In genomic region chr14:29937466-29937865, GRCm38 (mm10) we compare ENCODE assay signal across 11 mouse cellular contexts. TPM values are rescaled to one million over a fixed set of nuclear protein-coding genes. Genes with fewer than 3 reads are reported as not detected.
DNase-seq lines count a peak whose midpoint lies in the region; ATAC-seq and TF ChIP-seq lines count a peak whose summit lies in the region.
"Had no signal": no experiment of that assay in that cellular context is flagged by ENCODE, and none has a peak within 500 bp of the region (broad histone marks: within the 10 kb centered on the region; RNA-seq: fewer than 3 reads in every experiment).

No protein-coding gene starts in this region.

- ATAC-seq in forebrain, embryonic 16.5 days: peak; percentile 69
- no peak for ATAC-seq in forebrain, embryonic 13.5 days

- H3K4me3 ChIP-seq in forebrain, embryonic 16.5 days (replicated peaks; ENCODE audit: low read length): no peak overlapping the region
- H3K4me3 ChIP-seq in forebrain, embryonic 13.5 days: no peak overlapping the region
- H3K4me3 ChIP-seq: limb, embryonic 15.5 days had no signal

- no peak for TF ChIP-seq POLR2A in brain, embryonic 14.5 days (IDR thresholded peaks at IDR 0.05; ENCODE audit: borderline replicate concordance, extremely low read depth, insufficient read depth, insufficient read length, poor library complexity, severe bottlenecking)

- H3K9me3 ChIP-seq in forebrain, embryonic 16.5 days (ENCODE audit: control insufficient read depth, low read length): no peaks in the 10 kb centered on the region
- no peaks in the 10 kb centered on the region for H3K9me3 ChIP-seq in forebrain, embryonic 13.5 days (replicated peaks)
- H3K9me3 ChIP-seq: limb, embryonic 15.5 days had no signal

- no peak overlapping the region for H3K27ac ChIP-seq in forebrain, embryonic 16.5 days (ENCODE audit: low read length)
- H3K27ac ChIP-seq in forebrain, embryonic 13.5 days: no peak overlapping the region
- H3K27ac ChIP-seq: limb, embryonic 15.5 days had no signal

- H3K27me3 ChIP-seq in forebrain, embryonic 16.5 days (replicated peaks; ENCODE audit: control insufficient read depth, insufficient read depth, low read length): no peaks in the 10 kb centered on the region
- H3K27me3 ChIP-seq in forebrain, embryonic 13.5 days: peaks cover 2% of the 10 kb centered on the region; the same call in 1 of the 2 replicates

- H3K9ac ChIP-seq in forebrain, embryonic 16.5 days (replicated peaks; ENCODE audit: low read depth, low read length): no peak overlapping the region
- H3K9ac ChIP-seq in forebrain, embryonic 13.5 days: no peak overlapping the region
- H3K9ac ChIP-seq: limb, embryonic 15.5 days had no signal

- no peaks in the 10 kb centered on the region for H3K36me3 ChIP-seq in forebrain, embryonic 16.5 days (ENCODE audit: control insufficient read depth, insufficient read depth)
- H3K36me3 ChIP-seq in forebrain, embryonic 13.5 days (ENCODE audit: poor library complexity, severe bottlenecking): no peaks in the 10 kb centered on the region
- H3K36me3 ChIP-seq: limb, embryonic 15.5 days had no signal

- peak; percentile 30 to 63 for DNase-seq in layer of hippocampus, adult 18-20 months (ENCODE audit: low spot score in 2 of 2)
- DNase-seq in layer of hippocampus, postnatal 10 days (ENCODE audit: low spot score in 2 of 2): no peak
- peak; percentile 76 for DNase-seq in brain, embryonic 14.5 days (ENCODE audit: low read depth)
- peak; percentile 52 to 82 for DNase-seq in left cerebral cortex, postnatal 25 days (ENCODE audit: low spot score in 2 of 2)
- no peak for DNase-seq in Muller cell, postnatal 12 days (ENCODE audit: inconsistent ontology term)
- DNase-seq in T-cell, adult 2 months (ENCODE audit: low spot score): no peak
- DNase-seq: gastrocnemius, postnatal 36 days; kidney, postnatal 25 days had no signal

- no peak overlapping the region for H3K4me2 ChIP-seq in forebrain, embryonic 16.5 days (ENCODE audit: low read length)
- no peak overlapping the region for H3K4me2 ChIP-seq in forebrain, embryonic 13.5 days
- H3K4me2 ChIP-seq: limb, embryonic 15.5 days had no signal

- no peaks in the 10 kb centered on the region for H3K4me1 ChIP-seq in forebrain, embryonic 16.5 days (replicated peaks; ENCODE audit: control insufficient read depth, insufficient read depth, low read length)
- peaks cover 10% of the 10 kb centered on the region for H3K4me1 ChIP-seq in forebrain, embryonic 13.5 days

- 86% methylated on average over 15 of the region's 15 CpGs for WGBS in forebrain, embryonic 16.5 days
- WGBS in forebrain, embryonic 13.5 days: 87% methylated on average over 15 of the region's 15 CpGs

- peak; percentile 33; the same call in 1 of the 2 replicates for TF ChIP-seq CTCF in brain, embryonic 14.5 days (IDR thresholded peaks at IDR 0.05; ENCODE audit: borderline replicate concordance, extremely low read depth, insufficient read depth, insufficient read length)

- intact Hi-C loops in left cerebral cortex, postnatal 25 days (cut with DNase I): loop anchor here (2.0 to 5.0 kb wide), 3 partner anchors 55 to 215 kb away; no protein-coding TSS in a partner anchor

RNA-seq across cellular contexts. Expression of gene Selenok, which starts 30.6 kb away (rescaled TPM):
- polyA plus RNA-seq in forebrain, embryonic 16.5 days (2015; fragmentation: Nextera tagmentation; extraction: Ambion mirVana): 413 and 432 TPM in 2 replicates
- 396 and 460 TPM in 2 replicates for polyA plus RNA-seq in forebrain, embryonic 13.5 days (2015; fragmentation: Nextera tagmentation; extraction: Ambion mirVana)
- total RNA-seq in layer of hippocampus, adult 18-20 months (2021): 100 to 1,000 TPM; 103 to 113 TPM
- total RNA-seq in layer of hippocampus, postnatal 10 days (2021): 100 to 1,000 TPM; 129 to 141 TPM
- 150 and 158 TPM in 2 replicates for polyA plus RNA-seq in brain, embryonic 14.5 days (2012; rRNA removed)
- total RNA-seq in left cerebral cortex, postnatal 25 days (2021): 100 to 1,000 TPM; 141 to 149 TPM

RNA-seq across cellular contexts. Expression of gene Actr8, which starts 40.7 kb away (rescaled TPM):
- 92.0 and 92.8 TPM in 2 replicates for polyA plus RNA-seq in forebrain, embryonic 16.5 days (2015; fragmentation: Nextera tagmentation; extraction: Ambion mirVana)
- 87.0 and 98.0 TPM in 2 replicates for polyA plus RNA-seq in forebrain, embryonic 13.5 days (2015; fragmentation: Nextera tagmentation; extraction: Ambion mirVana)
- total RNA-seq in layer of hippocampus, adult 18-20 months (2021): 10 to 100 TPM; 75.6 to 76.4 TPM
- total RNA-seq in layer of hippocampus, postnatal 10 days (2021): 10 to 100 TPM; 67.3 to 71.7 TPM
- polyA plus RNA-seq in brain, embryonic 14.5 days (2012; rRNA removed): 49.4 and 59.5 TPM in 2 replicates
- total RNA-seq in left cerebral cortex, postnatal 25 days (2021): 10 to 100 TPM; 71.0 to 81.6 TPM

Comparison
In these comparisons a context has a peak if more than half of its experiments do, and no peak if none do; other contexts are left out.
1. DNase-seq: peak in layer of hippocampus, adult 18-20 months (2 of 2), brain, embryonic 14.5 days (single experiment) and left cerebral cortex, postnatal 25 days (2 of 2); none in layer of hippocampus, postnatal 10 days (0 of 2), Muller cell, postnatal 12 days (single experiment) and T-cell, adult 2 months (single experiment).